Mouse (Mus musculus) hindbrain, embryonic 15.5 days (tissue): ENCODE results near the gene Pcnt. TPM values are rescaled to one million over a fixed set of nuclear protein-coding genes. Genes with fewer than 3 reads are reported as not detected.

Experiments used
- ATAC-seq: fragments of 200-750 bp; cut with Nextera tagmentation; 2 replicates; pipeline ENCODE4 v1.8.0; 2017; ENCODE audit warnings: low read depth, moderate number of reproducible peaks, moderate TSS enrichment; ENCODE audit not compliant: low FRiP score
- H3K27ac ChIP-seq: fragments of 300-500 bp; sonication (generic); replicated peaks from 2 replicates; pipeline ENCODE4 v1.5.1; 2015; ENCODE audit warnings: mild to moderate bottlenecking, inconsistent platforms
- H3K27me3 ChIP-seq: fragments of 300-500 bp; sonication (generic); 2 replicates; pipeline ENCODE4 v1.6.1; 2015; ENCODE audit warnings: control low read depth, inconsistent platforms
- H3K36me3 ChIP-seq: fragments of 300-500 bp; sonication (generic); 2 replicates; pipeline ENCODE4 v1.6.1; 2015; ENCODE audit warnings: control low read depth, inconsistent platforms
- H3K4me1 ChIP-seq: fragments of 300-500 bp; sonication (generic); replicated peaks from 2 replicates; pipeline ENCODE4 v1.6.1; 2015; ENCODE audit warnings: control low read depth, inconsistent platforms
- H3K4me2 ChIP-seq: fragments of 300-500 bp; sonication (generic); 2 replicates; pipeline ENCODE4 v1.6.1; 2015; ENCODE audit warnings: moderate library complexity, mild to moderate bottlenecking, inconsistent platforms
- H3K4me3 ChIP-seq: fragments of 300-500 bp; sonication (generic); 2 replicates; pipeline ENCODE4 v1.5.1; 2015; ENCODE audit warnings: mild to moderate bottlenecking, inconsistent platforms
- H3K9ac ChIP-seq: fragments of 300-500 bp; sonication (generic); 2 replicates; pipeline ENCODE4 v1.6.1; 2015; ENCODE audit warnings: inconsistent platforms
- H3K9me3 ChIP-seq: fragments of 300-500 bp; sonication (generic); 2 replicates; pipeline ENCODE4 v1.6.1; 2016; ENCODE audit warnings: control low read depth, inconsistent platforms
- WGBS: fragments of 180-500 bp; shearing (Covaris S2); methylation state at CpG from one replicate; pipeline ENCODE4 v1.1.7; 2015; 5-methylcytosine and 5-hydroxymethylcytosine counted together
- polyA plus RNA-seq: library from polyadenylated mRNA; unstranded; fragments of >200 nt; fragmentation: Nextera tagmentation; extraction: Ambion mirVana; gene quantifications from 2 replicates; pipeline ENCODE4 v1.2.1, GENCODE M21; 2015

Pcnt gene
- polyA plus RNA-seq = 7.0 and 7.9 TPM in 2 replicates

GRCm38 (mm10) chr10:76442178-76443088 lies at the start of gene Pcnt:
Gene Pcnt, minus strand, starts transcription at chr10:76442786.
- H3K4me3 ChIP-seq = peak within 1 kb of the TSS; percentile 75
- H3K4me1 ChIP-seq = peaks cover 18% of the 10 kb centered on the region
- peak within 1 kb of the TSS; percentile 85 for H3K4me2 ChIP-seq
- H3K9ac ChIP-seq = peak within 1 kb of the TSS; percentile 55
- no peaks in the 10 kb centered on the region for H3K9me3 ChIP-seq
- under 1% methylated on average over 74 of the region's 78 CpGs for WGBS
- peak within 1 kb of the TSS; percentile 89 for H3K27ac ChIP-seq
- no peaks in the 10 kb centered on the region for H3K27me3 ChIP-seq
- peak; percentile 99 for ATAC-seq
- peaks cover 15% of the 10 kb centered on the region; the same call in 1 of the 2 replicates for H3K36me3 ChIP-seq

- Histone ChIP-seq H3K36me3 (peaks cover 91% of the 10 kb centered on the region), H3K4me2 (no peak overlapping the region), H3K27me3 (no peaks in the 10 kb centered on the region), H3K9ac (no peak overlapping the region), H3K4me1 (no peaks in the 10 kb centered on the region), H3K9me3 (no peaks in the 10 kb centered on the region), H3K4me3 (no peak overlapping the region), H3K27ac (no peak overlapping the region)
- ATAC-seq = no peak
- whole genome bisulfite sequencing = 97% methylated on average over 15 of the region's 15 CpGs
Observed at GRCm38 (mm10) chr10:76489205-76489604, 46.6 kb upstream of the Pcnt start.

- 97% methylated on average over 8 of the region's 8 CpGs for WGBS
- Histone ChIP-seq H3K27ac (no peak overlapping the region), H3K9ac (no peak overlapping the region), H3K4me2 (no peak overlapping the region), H3K9me3 (no peaks in the 10 kb centered on the region), H3K4me1 (no peaks in the 10 kb centered on the region), H3K27me3 (no peaks in the 10 kb centered on the region), H3K4me3 (no peak overlapping the region), H3K36me3 (peaks cover 91% of the 10 kb centered on the region)
- no peak for ATAC-seq
Observed at GRCm38 (mm10) chr10:76488265-76488664, 45.7 kb upstream of the Pcnt start.

- no peak for ATAC-seq
- H3K4me2 ChIP-seq = no peak overlapping the region
- no peaks in the 10 kb centered on the region for H3K9me3 ChIP-seq
- no peak overlapping the region for H3K27ac ChIP-seq
- H3K9ac ChIP-seq = no peak overlapping the region
- no peaks in the 10 kb centered on the region for H3K4me1 ChIP-seq
- 100% methylated on average over 2 of the region's 2 CpGs for whole genome bisulfite sequencing
- no peaks in the 10 kb centered on the region for H3K27me3 ChIP-seq
- no peak overlapping the region for H3K4me3 ChIP-seq
- peaks cover 95% of the 10 kb centered on the region for H3K36me3 ChIP-seq
Observed at GRCm38 (mm10) chr10:76486302-76486701, 43.7 kb upstream of the Pcnt start.

- ATAC-seq = no peak
- H3K4me1 ChIP-seq = no peaks in the 10 kb centered on the region
Observed at GRCm38 (mm10) chr10:76481480-76481879, 38.9 kb upstream of the Pcnt start.

GRCm38 (mm10) chr10:76480851-76481250 lies 38.3 kb upstream of the Pcnt start:
- Histone ChIP-seq H3K9ac (no peak overlapping the region), H3K9me3 (no peaks in the 10 kb centered on the region), H3K4me3 (no peak overlapping the region), H3K4me1 (no peaks in the 10 kb centered on the region), H3K27ac (no peak overlapping the region), H3K4me2 (no peak overlapping the region), H3K36me3 (peaks cover 93% of the 10 kb centered on the region), H3K27me3 (no peaks in the 10 kb centered on the region)
- ATAC-seq = no peak
- 94% methylated on average over 13 of the region's 13 CpGs for WGBS

More at GRCm38 (mm10) chr10:76481480-76481879, 38.9 kb upstream of the Pcnt start:
- no peak overlapping the region for H3K4me3 ChIP-seq
- WGBS = 93% methylated on average over 6 of the region's 6 CpGs
- H3K27me3 ChIP-seq = no peaks in the 10 kb centered on the region
- H3K9me3 ChIP-seq = no peaks in the 10 kb centered on the region
- no peak overlapping the region for H3K27ac ChIP-seq
- no peak overlapping the region for H3K9ac ChIP-seq
- H3K4me2 ChIP-seq = no peak overlapping the region
- peaks cover 93% of the 10 kb centered on the region for H3K36me3 ChIP-seq

GRCm38 (mm10) chr10:76473759-76474158 lies 31.2 kb upstream of the Pcnt start:
- Histone ChIP-seq H3K9me3 (no peaks in the 10 kb centered on the region), H3K4me1 (peaks cover 33% of the 10 kb centered on the region), H3K4me2 (no peak overlapping the region), H3K27me3 (no peaks in the 10 kb centered on the region), H3K36me3 (peaks cover 65% of the 10 kb centered on the region), H3K27ac (no peak overlapping the region), H3K9ac (no peak overlapping the region), H3K4me3 (no peak overlapping the region)
- WGBS = 91% methylated on average over 5 of the region's 5 CpGs
- ATAC-seq = no peak

- ATAC-seq = peak; percentile 98
- peak within 1 kb of the TSS; percentile 85 for H3K4me3 ChIP-seq
- H3K9ac ChIP-seq = peak within 1 kb of the TSS; percentile 86
- H3K4me1 ChIP-seq = peaks cover 28% of the 10 kb centered on the region
- peak within 1 kb of the TSS; percentile 87 for H3K27ac ChIP-seq
- peak within 1 kb of the TSS; percentile 63 for H3K4me2 ChIP-seq
- no peaks in the 10 kb centered on the region for H3K27me3 ChIP-seq
- WGBS = 2% methylated on average over 55 of the region's 55 CpGs
- peaks cover 30% of the 10 kb centered on the region for H3K36me3 ChIP-seq
- no peaks in the 10 kb centered on the region for H3K9me3 ChIP-seq
Observed at GRCm38 (mm10) chr10:76468203-76469162, 25.9 kb upstream of the Pcnt start, which contains the start of the genes Mcm3ap and Ybey. Gene Mcm3ap, plus strand, starts transcription at chr10:76468927. Gene Ybey, minus strand, starts transcription at chr10:76469114.

GRCm38 (mm10) chr10:76462721-76463120 lies 20.1 kb upstream of the Pcnt start:
- Histone ChIP-seq H3K27ac (no peak overlapping the region), H3K9ac (no peak overlapping the region), H3K9me3 (no peaks in the 10 kb centered on the region), H3K27me3 (no peaks in the 10 kb centered on the region), H3K4me1 (peaks cover 2% of the 10 kb centered on the region), H3K36me3 (0 out of 2 replicates have a peak, but pooled peaks cover 5% of the 10 kb centered on the region), H3K4me2 (no peak overlapping the region), H3K4me3 (no peak overlapping the region)
- ATAC-seq = no peak
- 92% methylated on average over 6 of the region's 6 CpGs for WGBS

GRCm38 (mm10) chr10:76462312-76462711 lies 19.7 kb upstream of the Pcnt start:
- no peaks in the 10 kb centered on the region for H3K4me1 ChIP-seq
- no peak for ATAC-seq
- H3K27ac ChIP-seq = no peak overlapping the region
- H3K36me3 ChIP-seq = 0 out of 2 replicates have a peak, but pooled peaks cover 5% of the 10 kb centered on the region
- H3K9me3 ChIP-seq = no peaks in the 10 kb centered on the region
- H3K4me2 ChIP-seq = no peak overlapping the region
- WGBS = 97% methylated on average over 7 of the region's 7 CpGs
- H3K27me3 ChIP-seq = no peaks in the 10 kb centered on the region
- H3K9ac ChIP-seq = no peak overlapping the region
- no peak overlapping the region for H3K4me3 ChIP-seq

GRCm38 (mm10) chr10:76461255-76461654 lies 18.7 kb upstream of the Pcnt start:
- H3K4me3 ChIP-seq = no peak overlapping the region
- no peak overlapping the region for H3K4me2 ChIP-seq
- H3K27me3 ChIP-seq = no peaks in the 10 kb centered on the region
- H3K27ac ChIP-seq = no peak overlapping the region
- no peak overlapping the region for H3K9ac ChIP-seq
- no peaks in the 10 kb centered on the region for H3K4me1 ChIP-seq
- 0 out of 2 replicates have a peak, but pooled peaks cover 5% of the 10 kb centered on the region for H3K36me3 ChIP-seq
- no peaks in the 10 kb centered on the region for H3K9me3 ChIP-seq
- no peak for ATAC-seq
- WGBS = 88% methylated on average over 1 of the region's 1 CpGs
